Mouse (Mus musculus) 3134 (cell line): ENCODE measurements around the gene Zcwpw1.
A peak's percentile ranks its signal among the peaks of the same experiment; 100 is the strongest.

ENCODE experiments used
- DNase-seq: peaks from one replicate; pipeline ENCODE4 v3.0.0-alpha.2; 2011; ENCODE audit warnings: low spot score; ENCODE audit not compliant: insufficient read length; ENCODE audit errors: extremely low read depth

Zcwpw1 gene

DNA sequence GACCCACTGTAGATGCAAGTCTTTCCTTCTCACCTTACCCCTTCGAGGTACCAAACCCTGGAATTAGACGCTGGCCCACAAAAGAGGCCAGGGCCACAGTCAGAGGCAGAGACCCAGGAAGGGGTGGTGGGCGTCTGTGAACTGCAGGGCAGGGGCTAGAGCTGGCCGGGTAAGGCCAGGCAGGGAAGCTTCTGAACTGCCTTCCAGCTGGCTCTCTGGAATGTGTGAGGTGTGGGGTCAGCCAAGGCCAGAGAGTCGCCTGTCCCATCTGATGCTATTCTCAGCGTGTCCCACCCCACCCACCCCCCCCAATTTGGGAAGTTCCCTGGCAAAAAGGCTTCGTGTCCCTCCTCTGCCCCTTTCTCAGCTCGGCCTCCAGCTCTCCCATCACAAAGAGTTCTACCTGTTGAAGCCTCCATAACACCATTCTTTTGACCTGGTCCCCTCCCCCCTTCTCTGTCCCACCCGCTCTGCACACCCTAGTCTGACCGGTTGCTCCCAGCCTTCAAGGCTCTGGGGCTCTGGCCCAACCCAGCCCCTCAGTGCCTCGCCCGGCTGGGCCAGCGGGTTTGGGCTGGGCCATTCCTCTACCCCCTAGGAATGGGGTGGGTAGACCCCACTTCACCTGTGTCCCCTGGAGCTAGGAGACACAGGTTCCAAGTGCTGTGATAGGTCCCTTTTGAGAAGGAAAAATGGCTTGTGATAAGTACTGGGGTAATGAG lies 34.3 kb upstream of the Zcwpw1 start:
- DNase-seq = no peak

DNA sequence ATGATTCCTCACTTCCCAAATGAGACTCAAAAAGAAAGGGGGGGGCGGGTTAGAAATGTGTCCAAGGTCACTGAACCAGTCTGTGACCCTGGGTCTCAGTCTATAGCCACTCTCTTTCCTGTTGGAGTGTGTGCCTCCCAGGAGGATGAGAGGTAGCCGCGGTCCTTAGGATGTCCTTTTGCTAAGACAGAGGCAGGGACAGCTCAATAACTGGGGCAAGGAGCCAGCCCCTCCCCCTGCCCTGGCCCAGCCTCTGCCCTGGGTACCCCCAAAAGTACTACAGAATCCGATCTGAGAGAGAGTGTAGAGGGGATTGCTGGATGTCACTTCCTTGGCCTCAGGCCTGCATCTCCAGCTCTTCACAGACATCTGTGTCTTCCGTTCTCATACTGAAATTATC lies 32.2 kb upstream of the Zcwpw1 start:
- DNase-seq = no peak

DNA sequence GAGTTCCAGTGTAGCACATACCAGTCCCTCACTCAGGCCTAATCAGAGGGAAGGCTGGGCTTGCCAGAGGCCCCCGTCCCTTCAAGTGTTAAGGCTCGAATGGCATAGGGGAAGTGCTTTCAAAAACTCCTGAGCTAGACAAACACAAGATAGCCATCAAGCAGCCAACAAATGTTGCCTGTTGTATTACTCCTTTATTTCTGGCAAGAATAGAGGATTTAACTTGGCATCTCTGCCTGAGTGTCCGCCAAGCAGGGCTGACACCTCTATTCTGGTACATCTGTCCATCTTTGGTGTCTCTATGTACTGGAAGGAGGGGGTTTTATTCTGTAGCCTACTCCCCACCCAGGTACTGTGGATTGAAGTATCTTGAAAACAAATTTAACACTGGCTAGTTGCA lies 31.5 kb upstream of the Zcwpw1 start:
- DNase-seq = no peak

DNA sequence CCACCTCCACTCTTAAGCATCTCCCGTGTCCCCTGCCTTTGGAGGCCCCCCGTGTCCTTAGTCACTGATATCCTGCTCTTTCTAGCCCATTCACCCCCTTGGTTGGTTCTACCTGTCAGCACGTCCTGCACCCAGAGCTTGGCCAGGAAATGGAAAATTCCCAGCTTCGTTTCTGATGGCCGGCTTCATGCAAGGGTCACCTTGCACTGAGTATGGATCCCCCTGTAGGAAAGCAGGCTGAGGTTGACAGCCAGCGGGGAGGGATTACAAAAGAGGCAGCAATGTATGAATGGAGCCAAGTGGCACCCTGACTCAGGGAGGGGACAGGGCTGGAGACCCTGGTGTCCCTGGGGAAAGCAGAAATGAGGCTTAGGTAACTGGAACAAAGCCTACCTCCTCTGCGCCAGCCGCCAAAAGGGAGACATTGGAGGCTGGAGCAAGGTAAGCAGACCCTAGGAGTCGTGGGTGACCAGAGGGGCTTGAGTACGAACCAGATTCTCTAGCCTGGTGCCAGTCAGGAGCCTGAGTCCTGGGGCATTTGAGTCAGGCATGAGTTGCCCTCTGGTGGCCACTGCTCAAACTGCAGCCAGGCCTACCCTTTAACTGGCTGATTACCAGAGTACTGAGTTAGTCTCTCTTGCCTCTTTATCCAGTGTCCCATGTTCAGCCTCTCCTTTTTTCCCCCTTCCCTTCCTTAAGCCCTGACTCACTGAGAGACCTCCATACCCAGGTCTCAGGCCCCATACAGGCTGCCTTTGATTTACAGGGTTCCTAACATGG lies 30.5 kb upstream of the Zcwpw1 start:
- peak; percentile 51 for DNase-seq

DNA sequence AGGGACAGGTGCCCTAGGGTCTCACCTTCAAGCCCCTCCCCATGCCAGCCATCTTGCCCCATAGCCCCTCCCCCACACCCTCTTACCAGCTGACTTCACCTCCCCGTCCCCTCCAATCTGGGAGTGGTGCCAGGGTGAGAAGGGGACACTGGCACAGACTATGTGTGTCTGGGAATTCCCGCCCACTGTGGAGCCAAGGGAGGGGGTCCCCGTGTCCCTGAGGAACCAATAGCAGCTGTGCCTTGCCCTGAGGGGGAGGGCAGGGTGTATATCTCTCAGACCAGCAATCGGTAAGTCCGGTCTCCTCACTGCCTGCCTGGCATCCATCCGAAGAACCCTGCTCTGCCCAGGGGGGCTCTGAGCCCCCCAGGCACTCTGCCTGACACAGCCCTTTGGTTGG lies 29.7 kb upstream of the Zcwpw1 start:
- no peak for DNase-seq

DNA sequence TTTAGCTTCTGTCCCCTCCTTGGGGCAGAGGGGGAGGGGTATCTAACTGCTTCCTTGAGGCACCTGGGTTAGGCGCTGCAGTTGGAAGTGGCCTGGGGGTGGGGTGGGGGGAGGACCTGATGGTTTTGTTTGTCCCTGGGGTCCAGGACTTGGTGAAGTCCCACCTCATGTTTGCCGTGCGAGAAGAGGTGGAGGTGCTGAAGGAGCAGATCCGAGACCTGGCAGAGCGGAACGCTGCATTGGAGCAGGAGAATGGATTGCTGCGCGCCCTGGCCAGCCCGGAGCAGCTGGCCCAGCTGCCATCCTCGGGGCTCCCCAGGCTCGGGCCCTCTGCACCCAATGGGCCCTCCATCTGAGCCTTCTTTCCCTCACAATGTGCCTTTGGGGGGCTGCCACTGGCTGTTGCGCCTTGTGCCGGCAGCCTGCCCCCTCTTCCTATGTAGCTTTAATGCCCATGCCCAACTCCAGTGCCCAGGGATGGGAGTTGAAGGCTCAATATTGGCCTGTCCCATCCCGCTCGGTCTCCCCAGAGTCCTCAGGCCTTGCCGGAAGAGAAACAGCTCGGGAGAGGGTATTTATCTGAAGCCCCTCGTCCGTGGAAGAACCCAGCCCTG lies 28.6 kb upstream of the Zcwpw1 start:
- no peak for DNase-seq

DNA sequence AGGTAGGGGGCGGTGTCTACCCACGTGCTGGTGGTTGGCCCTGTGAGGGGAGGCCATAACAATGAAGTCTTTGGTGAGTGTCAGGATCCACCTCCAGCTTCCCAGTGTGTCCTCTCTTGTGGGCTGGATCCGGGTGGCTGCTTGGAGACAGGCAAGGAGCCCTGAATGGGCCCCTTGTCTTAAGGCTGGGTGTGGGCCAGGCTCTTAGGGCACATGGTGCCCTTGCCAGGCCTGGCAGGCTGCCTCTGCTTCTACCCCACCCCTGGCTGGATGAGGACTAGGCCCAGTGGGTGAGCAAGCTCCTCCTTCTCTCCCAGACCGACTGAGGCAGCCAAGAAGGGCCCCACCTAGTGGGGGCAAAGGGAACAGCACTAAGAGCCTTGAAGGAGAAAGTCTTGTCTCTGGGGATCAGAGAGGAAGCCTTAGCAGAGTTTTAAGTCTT lies 27.6 kb upstream of the Zcwpw1 start:
- DNase-seq = peak; percentile 94

DNA sequence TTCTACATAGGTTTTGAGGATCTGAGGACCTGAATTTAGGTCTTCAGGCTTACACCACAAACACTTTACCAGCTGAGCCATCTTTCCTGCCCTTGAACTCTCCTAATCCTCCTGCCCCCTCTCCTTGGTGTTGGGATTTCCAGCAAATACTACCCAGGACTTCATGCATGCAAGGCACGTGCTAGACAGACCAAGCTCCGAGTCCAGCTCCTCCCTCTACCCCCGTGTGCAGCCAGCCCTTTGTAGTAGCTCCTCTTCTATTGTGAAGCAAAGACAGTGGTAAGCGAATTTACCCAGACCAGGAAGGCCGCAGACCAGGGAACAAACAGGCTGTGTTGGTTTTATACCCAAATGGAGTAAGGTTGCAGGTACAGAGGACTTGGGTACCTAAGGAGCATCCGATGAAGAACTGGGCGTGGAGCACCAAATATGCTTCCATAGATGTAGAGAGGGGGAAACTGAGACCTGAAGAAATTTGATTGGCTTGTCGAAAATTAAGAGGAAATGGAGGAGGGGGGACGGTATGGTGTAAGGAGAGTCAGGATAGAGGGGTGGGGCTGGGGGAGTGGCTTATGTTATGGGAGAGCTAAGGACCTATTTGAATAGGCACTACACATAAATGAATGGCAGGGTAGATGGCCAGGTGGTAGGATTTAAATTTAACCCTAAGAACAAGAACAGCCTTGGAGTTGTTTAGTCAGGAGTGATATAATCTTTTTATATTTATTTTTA lies 22.8 kb upstream of the Zcwpw1 start:
- no peak for DNase-seq

DNA sequence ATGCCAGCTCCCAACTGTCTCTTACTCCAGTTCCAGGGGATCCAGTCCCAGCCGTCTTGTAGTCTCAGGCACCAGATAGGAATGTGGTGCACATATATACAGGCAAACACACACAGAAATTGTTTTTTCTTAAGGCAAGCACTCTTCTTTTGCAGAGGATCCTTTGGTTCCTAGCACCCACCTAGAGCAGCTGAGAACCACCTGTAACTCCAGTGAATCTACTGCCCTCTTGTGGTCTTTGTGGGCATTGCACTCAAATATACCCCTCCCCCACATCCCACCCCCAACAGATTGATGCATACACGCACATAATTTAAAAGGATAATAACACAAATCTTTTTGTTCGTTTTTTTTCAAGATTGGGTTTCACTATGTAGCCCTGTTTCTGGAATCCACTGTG lies 21.3 kb upstream of the Zcwpw1 start:
- DNase-seq = no peak

DNA sequence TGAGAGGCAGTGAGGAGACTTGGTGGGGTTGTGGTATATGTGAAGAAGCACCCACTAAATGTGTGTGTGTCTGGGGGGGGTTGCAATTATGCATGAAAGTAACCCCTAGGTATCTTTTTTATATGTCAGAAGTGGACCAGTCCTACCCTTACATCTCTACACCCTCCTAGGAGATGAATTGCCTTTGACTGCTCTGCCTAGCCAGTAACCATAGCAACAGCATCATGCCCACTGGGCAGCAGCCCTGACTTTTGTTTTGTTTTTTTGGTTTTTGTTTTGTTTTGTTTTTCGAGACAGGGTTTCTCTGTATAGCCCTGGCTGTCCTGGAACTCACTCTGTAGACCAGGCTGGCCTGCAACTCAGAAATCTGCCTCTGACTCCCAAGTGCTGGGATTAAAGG lies 19.1 kb upstream of the Zcwpw1 start:
- DNase-seq = no peak

DNA sequence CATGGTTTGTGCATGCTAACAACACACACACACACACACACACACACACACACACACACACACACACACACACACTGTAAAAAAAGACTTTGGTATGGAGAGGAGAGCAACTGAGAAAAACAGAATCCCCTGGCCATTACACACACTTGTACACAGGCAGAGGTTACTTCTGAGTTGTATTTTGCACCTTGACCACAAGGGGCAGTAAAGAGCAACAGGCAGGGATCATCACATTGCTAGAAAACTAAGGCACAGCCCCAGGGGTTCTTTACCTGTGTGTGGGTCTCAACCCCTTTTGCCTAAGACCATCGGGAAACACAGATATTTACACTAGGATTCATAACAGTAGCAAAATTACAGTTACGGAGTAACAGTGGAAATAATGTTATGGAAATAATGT lies 16.9 kb upstream of the Zcwpw1 start:
- DNase-seq = no peak

DNA sequence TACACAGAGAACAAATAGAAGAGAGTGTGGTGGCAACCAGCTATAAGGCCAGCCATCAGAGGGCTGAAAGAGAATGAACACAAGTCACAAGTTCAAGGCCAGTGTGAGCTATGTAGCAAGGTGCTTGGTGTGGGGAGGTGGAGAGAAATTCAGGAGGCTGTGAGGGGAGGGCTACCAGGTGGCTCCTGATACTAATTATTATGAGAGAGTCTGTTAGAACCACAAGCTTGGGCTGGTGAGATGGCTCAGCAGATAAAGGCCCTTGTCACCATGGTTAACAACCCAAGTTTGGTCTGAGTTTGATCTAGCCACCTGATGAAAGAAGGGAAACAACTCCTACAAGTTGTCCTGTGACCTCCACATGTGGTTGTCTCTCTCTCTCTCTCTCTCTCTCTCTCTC lies 14.8 kb upstream of the Zcwpw1 start:
- no peak for DNase-seq

DNA sequence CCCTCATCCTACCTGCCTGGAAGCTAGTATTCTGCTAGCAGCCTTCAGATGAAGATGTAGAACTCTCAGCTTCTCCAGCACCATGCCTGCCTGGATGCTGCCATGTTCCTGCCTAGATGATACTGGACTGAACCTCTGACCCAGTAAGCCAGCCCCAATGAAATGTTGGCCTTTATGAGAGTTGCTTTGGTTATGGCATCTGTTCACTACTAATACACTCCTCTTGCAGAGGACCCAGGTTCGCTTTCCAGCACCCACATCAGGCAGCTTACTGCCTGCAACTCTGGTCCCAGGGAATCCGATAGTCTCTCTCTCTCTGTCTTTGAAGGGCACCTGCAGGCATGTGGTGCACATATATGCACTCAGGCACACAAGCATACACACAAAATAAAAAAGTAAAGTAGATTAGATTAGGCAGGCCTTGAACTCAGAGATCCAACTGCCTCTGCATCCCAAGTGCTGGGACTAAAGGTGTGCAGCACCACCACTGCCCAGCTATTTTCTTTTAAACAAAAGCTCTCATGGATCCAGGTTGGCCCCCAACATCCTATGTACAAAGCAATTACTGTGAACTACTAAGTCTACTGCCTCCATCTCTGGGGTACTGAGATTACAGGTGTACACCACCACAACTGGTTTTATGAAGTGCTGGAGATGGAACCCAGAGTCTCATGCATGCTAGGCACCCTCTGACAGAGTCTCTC lies 11.9 kb upstream of the Zcwpw1 start:
- DNase-seq = no peak

DNA sequence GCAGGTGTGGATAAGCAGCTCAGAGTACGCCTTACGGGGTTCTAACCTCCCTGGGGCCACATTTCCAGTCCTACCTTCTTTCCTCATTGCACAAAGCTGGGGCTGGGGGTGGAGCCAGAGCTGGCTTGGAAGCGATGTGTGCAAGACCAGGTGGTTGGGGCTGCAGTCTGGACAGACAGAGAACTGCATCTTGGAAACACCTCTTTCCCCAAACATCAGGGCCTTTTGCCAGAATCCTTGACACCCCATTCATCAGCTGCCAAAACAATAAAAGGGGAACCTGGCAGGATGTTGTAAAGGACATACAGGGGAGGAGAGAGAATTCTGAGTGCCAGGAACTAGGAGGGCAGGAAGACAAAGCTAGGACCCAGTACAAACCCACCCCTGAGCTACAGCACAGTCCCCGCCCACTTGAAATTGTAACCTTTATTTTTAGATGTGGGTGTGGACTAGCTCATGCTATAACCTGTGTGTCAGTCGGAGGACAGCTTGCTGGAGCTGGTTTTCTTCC lies 11.1 kb upstream of the Zcwpw1 start:
- peak; percentile 44 for DNase-seq

DNA sequence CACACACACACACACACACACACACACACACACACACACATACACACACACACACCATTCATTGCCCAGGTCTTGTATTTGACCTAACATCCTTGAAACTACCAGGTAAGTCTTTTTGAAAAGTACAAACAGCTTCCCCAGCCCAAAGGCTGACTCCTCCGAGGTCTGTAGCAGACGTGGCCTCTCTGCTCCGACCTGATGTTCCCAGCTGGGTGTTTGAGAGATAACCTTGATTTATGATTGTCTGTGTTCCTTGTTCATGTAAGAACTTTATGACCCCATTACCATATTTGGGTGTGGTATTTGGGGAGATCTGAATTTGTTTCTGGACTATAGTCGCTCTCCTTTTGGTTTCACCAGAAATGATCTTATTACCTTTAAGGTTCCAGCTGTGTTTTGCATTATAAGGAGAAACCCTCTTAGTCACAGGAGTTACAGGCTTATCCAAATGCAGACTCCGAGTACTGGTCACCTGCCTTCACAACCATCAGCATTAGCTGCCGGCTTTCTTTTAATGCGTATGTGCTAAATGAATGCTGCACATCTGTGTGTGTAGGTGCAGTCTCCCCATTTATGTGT lies 10.2 kb upstream of the Zcwpw1 start:
- DNase-seq = no peak

DNA sequence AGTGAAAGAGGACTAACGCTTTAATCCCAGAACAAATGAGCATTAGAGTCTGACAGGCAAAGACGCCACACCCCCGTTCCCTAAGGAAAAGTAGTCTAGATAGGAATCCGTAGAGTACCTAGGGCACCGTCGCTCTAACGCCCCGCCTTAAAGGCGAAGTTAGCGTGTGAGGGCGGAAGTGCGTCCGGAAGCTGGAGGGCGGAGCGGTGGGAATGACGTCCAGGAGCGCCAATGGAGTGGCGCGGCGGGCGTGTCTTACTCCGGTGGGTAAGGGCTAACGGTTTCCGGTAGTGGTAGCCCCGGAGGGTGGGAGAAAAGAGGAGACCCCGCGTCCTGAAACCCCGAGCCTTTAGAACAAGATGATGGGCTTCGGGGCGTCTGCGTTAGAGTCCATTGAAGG lies 9.0 kb upstream of the Zcwpw1 start, which contains the start of gene Ppp1r35:
Gene Ppp1r35, plus strand, starts transcription at position 215 of the 400 bp plus-strand sequence.
- DNase-seq = peak; percentile 99

DNA sequence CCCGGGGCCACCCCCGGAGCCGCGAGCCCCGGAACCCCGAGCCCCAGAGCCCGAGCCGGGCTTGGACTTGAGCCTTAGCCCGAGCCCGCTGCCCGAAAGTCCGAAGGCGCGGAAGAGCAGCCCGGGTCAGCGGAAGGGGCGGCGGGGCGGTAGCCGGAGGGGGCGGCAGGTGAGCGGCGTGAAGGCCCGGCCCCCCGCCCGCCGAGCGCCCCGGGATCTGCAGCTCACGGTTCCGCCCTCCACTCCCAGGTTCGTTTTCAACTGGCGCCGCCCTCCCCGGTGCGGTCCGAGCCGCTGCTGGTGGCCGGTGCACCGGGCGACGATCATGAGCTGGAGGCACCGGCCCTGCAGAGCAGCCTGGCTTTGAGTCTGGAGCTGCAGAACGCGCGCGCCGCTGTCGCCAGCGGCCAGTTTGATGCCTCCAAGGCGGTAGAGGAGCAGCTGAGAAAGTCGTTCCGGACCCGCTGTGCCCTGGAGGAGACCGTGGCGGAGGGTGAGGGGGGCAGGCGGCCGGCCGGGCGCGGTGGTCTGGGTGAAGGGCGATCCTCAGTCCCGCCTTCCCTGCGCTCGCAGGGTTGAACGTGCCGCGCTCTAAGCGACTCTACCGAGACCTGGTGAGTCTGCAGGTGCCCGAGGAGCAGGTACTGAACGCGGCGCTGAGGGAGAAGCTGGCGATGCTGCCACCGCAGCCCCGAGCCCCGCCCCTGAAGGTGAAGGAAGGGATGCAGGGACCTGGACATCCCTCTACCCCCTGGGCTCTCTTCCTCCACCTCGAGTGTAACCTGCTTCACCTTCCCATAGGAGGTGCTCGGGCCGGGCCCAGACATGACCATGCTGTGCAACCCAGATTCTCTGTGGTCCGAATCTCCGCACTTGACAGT lies 8.3 kb upstream of the Zcwpw1 start:
- DNase-seq = peak; percentile 67

DNA sequence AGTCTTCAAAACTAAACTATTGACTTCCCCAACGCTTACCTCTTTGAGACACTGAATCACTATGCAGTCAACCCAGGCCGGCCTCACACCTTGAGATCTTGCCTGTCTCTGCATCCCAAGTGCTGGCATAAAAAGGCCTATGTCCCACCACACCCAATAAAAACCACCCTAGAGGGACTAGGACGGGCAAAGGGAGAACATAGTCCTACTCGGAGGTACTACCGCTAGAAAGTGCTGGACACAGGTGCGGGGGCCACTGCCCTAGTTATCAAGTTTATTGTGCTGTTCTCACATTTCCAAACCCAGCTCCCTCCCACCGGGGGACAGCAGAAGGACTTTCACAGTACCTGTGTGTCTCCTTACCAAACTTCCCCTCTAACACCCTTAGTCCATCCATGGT lies 5.9 kb upstream of the Zcwpw1 start:
- no peak for DNase-seq
